Mouse (Mus musculus) urinary bladder, postnatal 14 days (tissue): ENCODE measurements at regions not wholly inside any gene's neighbourhood (a gene's known extent, or its start where the extent isn't known, plus 50 kb on each side); places are given as distances from the start of the nearest gene placed in this dataset.

Source experiments
- DNase-seq: peaks from one replicate; pipeline ENCODE4 v3.0.0; 2021; ENCODE audit warnings: low spot score

GRCm38 (mm10) chr9:51523471-51523870, 194.8 kb upstream of the 1810046K07Rik start:
- no peak for DNase-seq

- DNase-seq = no peak
Observed at GRCm38 (mm10) chr9:51525906-51526305, 197.2 kb upstream of the 1810046K07Rik start.

GRCm38 (mm10) chr9:51538894-51539293, 210.2 kb upstream of the 1810046K07Rik start:
- DNase-seq = no peak

GRCm38 (mm10) chr9:51541940-51542339, 213.2 kb upstream of the 1810046K07Rik start:
- DNase-seq = no peak

GRCm38 (mm10) chr9:51572040-51572439, 193.1 kb upstream of the Arhgap20 start:
- DNase-seq = no peak

GRCm38 (mm10) chr9:51581601-51582000, 183.5 kb upstream of the Arhgap20 start:
- no peak for DNase-seq

- no peak for DNase-seq
Observed at GRCm38 (mm10) chr9:51593707-51594106, 171.4 kb upstream of the Arhgap20 start.

GRCm38 (mm10) chr9:51598706-51599105, 166.4 kb upstream of the Arhgap20 start:
- DNase-seq = peak; percentile 3

- no peak for DNase-seq
Observed at GRCm38 (mm10) chr9:51608158-51608557, 157.0 kb upstream of the Arhgap20 start.

- DNase-seq = no peak
Observed at GRCm38 (mm10) chr9:51608697-51609456, 156.3 kb upstream of the Arhgap20 start.

GRCm38 (mm10) chr9:51626156-51626555, 139.0 kb upstream of the Arhgap20 start:
- DNase-seq = no peak

GRCm38 (mm10) chr9:51636097-51636496, 129.0 kb upstream of the Arhgap20 start:
- no peak for DNase-seq

- DNase-seq = no peak
Observed at GRCm38 (mm10) chr9:51636559-51637127, 128.5 kb upstream of the Arhgap20 start.

GRCm38 (mm10) chr9:51637131-51637920, 127.8 kb upstream of the Arhgap20 start:
- no peak for DNase-seq

GRCm38 (mm10) chr9:51641706-51642105, 123.4 kb upstream of the Arhgap20 start:
- DNase-seq = peak; percentile 11

- DNase-seq = no peak
Observed at GRCm38 (mm10) chr9:51645426-51645825, 119.7 kb upstream of the Arhgap20 start.

GRCm38 (mm10) chr9:51653376-51654292, 111.5 kb upstream of the Arhgap20 start:
- DNase-seq = no peak

- DNase-seq = no peak
Observed at GRCm38 (mm10) chr9:51654645-51655044, 110.5 kb upstream of the Arhgap20 start.

GRCm38 (mm10) chr9:51657796-51658195, 107.3 kb upstream of the Arhgap20 start:
- no peak for DNase-seq

GRCm38 (mm10) chr9:51660908-51661874, 103.9 kb upstream of the Arhgap20 start:
- DNase-seq = peak; percentile 14

GRCm38 (mm10) chr9:51661911-51662310, 103.2 kb upstream of the Arhgap20 start:
- DNase-seq = peak; percentile 8
